Mouse (Mus musculus): ENCODE data around the gene Rnf135.
"Not testable (repeated sequence)": the region's sequence is repeated elsewhere in the genome, so short reads cannot be mapped to it uniquely, and the experiment has no call there.

Gene Rnf135

DNA sequence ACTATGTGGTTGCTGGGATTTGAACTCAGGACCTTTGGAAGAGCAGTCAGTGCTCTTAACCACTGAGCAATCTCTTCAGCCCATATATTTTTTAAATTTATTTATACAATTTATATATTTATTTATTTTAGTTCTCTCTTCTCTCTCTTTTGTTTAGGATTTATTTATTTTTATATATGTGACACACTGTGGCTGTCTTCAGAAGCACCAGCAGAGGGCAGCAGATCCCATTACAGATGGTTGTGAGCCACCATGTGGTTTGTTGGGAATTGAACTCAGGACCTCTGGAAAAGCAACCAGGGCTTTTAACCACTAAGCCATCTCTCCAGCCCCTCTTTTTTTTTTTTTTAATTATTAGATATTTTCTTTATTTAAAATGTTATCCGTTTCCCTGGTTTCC is 16.7 kb downstream of the Rnf135 start:
- DNase-seq (ENCODE audit: low read depth, low spot score) = peak; percentile 77

DNA sequence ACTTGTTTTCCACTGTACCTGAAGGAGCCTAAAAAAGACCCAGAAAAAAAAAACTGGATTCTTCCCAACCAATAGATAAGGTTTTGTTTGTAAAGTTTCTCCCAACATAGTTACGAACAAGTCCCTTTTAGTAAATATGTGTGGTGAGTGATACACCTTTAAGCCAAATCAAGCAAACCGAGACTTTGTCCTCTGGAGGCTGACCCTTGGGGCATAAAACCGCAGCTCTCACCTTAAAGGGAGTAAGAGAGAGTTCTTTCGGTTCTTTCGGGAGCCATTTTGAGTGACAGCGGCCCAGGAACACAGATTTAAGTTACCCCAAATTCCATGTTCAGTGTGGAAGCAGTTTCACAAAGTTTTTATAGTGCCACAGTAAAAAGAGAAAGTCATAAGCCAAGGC is 18.6 kb downstream of the Rnf135 start:
- no peak for DNase-seq (ENCODE audit: low read depth, low spot score)

DNA sequence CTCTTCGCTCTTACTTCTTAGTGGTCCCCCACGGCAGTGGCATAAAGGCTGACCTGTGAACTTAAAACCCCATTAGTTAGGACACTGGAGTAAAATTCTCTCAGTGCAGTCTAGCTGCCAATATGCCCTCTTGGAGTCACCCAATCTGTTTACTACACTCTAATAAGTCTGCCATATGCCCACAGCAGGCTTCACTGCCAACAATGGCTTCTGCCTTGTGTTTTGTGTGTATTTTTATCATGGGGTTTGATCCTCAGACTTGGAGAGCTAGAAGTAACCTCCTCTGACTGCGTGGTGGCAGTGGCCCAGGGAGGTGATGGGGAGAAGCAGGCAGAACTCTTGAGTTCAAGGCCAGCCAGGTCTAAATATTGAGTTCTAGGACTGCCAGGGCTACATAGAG is 20.4 kb downstream of the Rnf135 start:
- no peak for DNase-seq (ENCODE audit: low read depth, low spot score)

DNA sequence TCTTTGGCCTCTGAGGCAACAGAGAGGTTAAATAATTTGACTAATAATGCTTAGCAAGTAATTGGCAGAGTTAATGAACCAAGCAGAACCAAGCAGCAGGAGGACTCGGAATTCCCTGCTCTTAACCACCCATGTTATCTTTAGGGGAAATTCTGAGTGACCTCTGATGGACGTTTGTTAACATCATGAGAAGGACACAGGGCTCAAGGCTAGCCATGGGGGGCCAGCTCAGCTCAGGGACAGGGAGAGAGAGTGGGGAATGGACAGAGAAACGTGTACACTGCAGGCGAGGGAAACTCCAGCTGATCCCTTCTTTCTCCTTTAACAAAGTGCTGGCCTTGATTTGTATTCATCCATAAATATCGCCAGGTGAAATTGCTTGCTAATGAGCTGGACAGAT is 21.3 kb downstream of the Rnf135 start:
- no peak for DNase-seq (ENCODE audit: low read depth, low spot score)

DNA sequence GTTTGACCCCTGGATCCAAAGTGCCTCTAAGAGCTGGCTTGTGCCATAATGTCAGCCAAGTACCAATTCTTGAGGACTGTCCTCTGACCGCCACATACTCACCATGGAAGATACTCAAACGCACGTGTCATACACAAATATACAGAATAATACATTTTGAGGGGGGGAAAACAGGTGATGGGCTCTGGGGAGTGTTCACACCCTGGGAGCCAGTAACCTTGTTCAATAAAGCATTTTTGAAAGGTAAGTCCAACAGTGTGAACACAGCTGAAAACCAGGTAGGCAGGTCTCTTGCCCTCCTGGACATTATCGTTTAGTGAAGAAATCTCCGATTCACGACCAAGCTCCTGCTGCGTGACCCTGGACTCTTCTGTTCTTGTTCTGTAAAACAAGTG is 24.8 kb downstream of the Rnf135 start:
- DNase-seq (ENCODE audit: low read depth, low spot score) = no peak

DNA sequence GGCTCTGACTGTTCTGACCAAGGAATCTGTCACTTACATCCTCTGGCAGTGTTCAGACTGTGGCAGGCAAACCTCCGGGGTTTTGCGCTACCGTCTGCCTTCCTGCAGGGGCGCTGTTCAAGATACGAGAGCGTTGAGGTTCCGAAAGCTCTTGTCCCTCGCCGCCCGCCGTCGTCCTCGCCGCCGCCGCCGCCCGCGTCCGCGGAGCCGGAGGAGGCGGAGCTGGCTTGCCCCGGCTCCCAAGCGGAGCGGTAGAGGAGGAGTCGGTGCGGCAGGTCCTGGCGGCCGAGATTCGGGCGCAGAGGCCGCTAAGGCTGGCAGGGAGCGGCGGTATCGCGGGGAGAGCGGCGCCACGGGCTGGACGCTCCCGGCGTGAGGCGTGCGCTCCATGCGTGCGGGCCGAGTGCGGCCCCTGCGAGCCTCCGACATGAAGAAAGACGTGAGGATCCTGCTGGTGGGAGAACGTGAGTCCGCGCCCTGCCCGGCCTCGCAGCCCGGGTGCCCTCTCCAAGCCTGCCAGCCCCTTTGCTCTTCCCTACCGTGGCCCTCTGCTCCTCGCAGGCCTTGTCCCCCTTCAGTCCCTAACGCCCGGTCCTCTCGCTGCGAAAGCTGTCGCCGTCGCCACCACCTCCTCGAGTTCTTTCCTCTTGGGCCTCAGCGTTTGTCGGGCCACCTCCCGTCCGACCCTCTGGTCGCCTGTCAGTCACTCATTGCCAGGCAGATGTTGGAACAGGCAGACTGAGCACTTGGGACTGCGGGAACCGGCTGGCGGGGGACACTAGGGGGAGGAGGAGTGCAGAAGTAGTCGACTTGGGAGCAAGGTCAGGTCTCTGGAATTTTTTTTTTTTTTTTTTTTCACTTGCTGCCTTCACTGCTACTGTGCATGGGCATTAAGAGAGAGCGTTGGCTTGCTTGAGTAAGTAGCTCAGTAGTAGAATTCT is 25.5 kb downstream of the Rnf135 start, which contains the start of gene Rhot1:
Rhot1 (plus strand) TSS at position 160 of the 941 bp plus-strand sequence.
- DNase-seq (ENCODE audit: low read depth, low spot score) = peak; percentile 98

DNA sequence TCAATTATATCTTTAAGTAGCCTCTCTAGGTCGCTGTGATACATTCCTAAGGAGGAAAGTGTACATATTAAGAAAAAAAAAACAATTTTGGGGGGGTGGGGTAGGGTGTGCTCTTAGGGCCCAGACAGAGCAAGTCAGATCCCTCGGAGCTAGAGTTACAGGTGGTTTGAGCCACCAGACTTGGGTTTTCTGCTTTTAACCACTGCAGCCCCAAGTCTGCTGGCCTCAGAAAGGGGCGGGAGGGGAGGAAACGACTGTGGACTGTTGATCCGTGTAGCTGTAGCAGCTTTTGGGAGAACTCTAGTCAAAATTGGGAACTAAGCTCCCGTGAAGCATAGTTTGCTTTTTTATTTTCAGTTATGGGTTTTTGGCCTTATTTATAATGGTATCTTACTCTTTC is 26.7 kb downstream of the Rnf135 start:
- no peak for DNase-seq (ENCODE audit: low read depth, low spot score)

DNA sequence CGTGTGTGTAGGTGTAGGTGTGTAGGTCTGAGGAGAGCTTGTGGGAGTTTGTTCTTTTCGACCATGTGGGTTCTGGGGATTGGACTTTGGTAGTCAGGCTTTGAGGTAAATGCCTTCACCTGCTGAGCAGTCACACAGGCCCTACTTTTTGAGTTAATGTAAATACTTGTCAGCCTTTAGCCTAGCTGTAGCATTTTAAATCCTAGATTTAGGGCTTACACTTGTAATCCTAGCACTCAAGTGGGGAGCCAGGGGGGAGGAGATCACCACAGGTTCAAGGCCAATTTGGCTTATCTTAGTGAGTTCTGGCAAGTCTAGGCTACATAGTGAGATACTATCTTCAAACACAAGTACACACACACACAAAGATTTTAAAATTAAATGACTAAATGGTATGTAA is 28.6 kb downstream of the Rnf135 start:
- no peak for DNase-seq (ENCODE audit: low read depth, low spot score)

DNA sequence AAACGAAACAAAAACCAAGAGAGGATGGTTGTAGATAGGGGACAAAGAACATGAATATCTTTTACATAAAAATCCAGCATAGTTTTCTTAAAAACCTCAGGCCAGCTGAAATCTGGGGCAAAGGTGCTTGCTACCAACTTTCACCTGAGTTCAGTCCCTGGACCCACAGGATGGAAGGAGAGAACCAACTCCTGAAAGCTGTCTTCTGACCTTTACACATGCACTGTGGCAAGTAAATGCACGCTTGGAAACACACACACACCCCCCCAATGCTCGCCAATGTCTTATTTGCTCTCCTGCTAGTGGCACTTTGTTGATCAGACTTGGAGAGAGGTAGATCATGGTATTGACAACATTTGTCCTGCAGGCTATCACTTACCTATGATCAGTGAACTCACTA is 31.6 kb downstream of the Rnf135 start:
- DNase-seq (ENCODE audit: low read depth, low spot score) = no peak

DNA sequence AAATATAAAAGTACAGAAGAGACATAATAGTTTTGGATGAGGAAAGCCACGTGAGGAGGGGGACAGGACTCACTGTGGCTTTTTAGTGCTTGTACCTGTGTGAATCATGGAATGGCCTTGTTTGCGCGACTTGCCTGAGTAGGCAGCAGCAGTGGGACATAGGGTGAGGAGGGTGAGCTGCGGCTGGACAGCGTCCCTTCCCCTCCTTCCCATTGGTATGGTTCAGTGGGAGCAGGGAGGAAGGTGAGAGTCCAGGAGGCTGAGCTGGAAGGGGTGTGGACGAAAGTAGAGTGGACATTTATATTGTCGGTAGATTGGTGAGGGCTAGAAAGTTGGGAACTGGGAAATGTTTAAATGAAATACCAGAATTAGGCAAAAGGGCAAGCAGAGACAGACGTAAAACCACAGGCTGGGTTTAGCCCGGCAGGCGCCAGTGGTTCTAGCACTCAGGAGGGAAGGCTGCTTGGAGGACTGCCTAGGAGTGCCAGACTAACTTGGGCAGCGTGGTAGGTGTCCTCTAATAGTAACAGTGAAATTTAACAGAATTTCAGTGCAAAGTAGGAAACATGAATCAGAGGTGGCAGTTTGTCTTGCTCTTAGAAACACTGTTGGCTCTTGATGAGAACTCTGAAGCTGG is 35.1 kb downstream of the Rnf135 start:
- DNase-seq (ENCODE audit: low read depth, low spot score) = no peak

DNA sequence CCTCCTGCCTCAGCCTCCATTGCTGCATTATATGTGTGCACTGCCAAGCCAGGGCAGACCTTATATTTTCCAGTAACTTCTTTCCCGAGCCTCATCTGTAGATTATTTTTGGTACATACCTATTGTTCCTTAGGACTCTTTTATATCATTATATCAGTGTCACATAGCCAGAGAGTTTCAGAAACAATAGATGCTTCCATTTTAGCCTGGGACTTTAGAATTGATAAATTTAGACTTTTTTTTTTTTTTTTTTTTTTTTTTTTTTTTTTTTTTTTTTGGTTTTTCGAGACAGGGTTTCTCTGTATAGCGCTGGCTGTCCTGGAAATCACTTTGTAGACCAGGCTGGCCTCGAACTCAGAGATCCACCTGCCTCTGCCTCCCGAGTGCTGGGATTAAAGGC is 46.4 kb downstream of the Rnf135 start:
- DNase-seq (ENCODE audit: low read depth, low spot score) = not testable (repeated sequence)

DNA sequence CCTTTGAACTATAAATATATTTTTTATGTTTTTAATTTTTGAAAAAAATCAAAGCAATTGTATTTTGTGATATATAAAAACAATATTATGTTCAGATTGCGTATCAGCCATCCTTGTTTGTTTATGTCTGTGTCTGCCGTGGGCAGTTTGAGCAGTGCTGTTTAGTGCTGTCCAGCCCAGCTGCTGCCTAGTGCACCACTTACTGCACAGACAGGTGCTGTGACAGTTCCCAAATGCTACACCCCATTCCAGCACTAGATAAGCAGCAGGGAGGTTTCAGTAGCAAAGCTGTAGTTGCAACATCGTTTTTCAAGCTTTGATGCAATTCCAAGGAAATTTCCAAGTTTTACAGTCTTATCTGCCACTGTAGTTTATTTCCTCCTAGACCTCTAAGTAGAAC is 53.6 kb downstream of the Rnf135 start:
- no peak for DNase-seq (ENCODE audit: low read depth, low spot score)

DNA sequence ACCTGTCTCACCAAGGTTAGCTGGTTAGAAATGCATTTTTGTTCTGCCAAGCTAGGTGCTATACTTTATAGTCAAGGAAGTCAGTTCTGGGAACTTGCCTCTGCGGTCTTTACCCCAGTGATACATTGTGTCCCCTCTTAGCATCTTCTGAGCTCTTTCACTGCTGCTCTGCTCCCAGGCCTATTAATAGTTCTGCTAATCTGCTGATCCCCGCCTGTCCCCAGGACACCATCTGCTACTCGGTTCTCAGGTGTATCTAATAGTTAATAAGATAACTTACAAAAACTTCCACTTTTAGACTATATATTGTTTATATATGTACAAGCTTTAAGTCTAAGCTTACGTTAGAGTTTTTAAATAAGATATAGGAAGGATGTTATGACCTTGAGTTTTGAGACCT is 54.7 kb downstream of the Rnf135 start:
- no peak for DNase-seq (ENCODE audit: low read depth, low spot score)

DNA sequence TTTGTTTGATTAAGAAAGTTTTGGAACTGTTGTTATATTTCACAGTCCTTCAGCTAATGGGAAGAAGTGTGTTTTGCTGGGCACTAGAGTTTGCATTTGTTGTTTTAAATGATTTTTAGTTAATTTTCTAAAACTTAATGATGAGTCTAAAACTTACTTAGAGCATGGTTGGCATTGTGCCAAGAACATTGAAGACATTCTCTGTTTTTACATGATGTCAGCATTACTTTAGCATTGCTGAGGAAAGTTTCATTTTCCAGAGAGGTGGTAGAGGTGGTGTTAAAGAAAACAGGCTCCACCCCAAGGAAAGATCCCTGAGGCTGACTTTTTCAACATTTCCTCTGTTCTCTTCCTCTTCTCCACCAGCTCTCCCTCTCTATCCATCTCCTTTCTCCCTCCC is 63.4 kb downstream of the Rnf135 start:
- no peak for DNase-seq (ENCODE audit: low read depth, low spot score)

DNA sequence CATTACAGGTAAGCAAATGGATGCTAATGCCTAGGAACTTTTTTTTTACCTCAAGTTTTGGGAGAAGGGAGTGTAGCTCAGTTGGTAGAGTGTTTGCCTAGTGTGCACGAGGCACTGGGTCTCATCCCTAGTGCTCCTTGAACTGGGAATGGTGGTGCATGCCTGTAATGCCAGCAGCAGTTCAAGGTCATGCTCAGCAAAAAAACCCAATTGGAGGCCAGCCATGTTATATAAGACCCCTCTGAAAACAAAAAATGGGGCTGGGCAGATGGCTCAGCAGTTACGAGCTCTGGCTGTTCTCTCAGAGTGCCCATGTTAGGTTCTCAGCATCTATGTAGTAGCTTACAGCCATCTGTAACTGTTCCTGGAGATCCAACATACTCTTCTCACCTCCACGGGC is 64.9 kb downstream of the Rnf135 start:
- DNase-seq (ENCODE audit: low read depth, low spot score) = no peak
